Mouse (Mus musculus) CH12.LX (cell line): Measurements from ENCODE around the gene Cryzl1.

Experiments used
- CHD1 ChIP-seq: IDR thresholded peaks from 2 replicates; pipeline ENCODE4 v1.6.1; 2012; ENCODE audit warnings: low read depth, low read length, improper control_type of control experiment, inconsistent platforms
- CHD2 ChIP-seq: IDR thresholded peaks from 2 replicates; pipeline ENCODE4 v1.6.1; 2011; ENCODE audit warnings: low read length, improper control_type of control experiment
- EP300 ChIP-seq: IDR thresholded peaks from 2 replicates; pipeline ENCODE4 v1.6.1; 2011; ENCODE audit warnings: low read length, improper control_type of control experiment

DNA sequence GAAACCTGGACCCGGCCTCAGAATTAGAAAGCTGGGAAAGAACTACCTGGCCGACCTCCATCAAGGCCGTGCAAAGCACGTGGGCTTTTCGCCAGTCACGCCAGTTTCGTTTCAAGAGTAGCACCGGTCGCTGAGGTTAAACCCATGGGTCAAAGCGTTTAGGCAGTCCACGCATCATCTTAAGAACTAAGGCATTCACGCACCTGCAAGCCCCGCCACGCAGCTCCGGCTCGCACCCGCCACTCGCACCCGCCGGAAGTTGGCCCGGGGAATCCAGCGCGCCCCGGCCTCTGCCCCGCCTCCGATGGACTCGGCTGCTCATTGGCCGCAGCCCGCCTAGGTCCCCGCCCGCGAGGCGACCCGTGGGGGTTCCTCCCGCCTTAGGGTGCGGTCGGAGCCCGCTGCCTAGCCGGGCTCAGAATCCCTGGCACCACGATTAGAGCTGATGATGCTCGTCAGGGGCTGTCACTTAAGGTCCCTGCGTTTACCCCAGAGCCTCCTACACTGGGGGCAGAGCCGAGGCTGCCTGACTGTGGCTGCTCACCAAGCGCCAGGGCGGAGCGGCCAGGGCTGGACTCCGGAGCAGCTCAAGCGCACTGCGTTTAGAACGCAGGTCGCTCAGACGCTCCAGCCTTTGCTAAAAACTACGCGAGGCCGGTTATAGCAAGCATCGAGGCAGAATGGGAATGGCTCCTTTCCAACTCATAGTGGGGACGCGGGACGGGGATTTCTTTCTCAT, 81.9 kb downstream of the Cryzl1 start, which contains the start of gene Gart:
- TF ChIP-seq CHD1 = peak; percentile 83; the same call in 1 of the 2 replicates
- no peak; the same call in none of the 2 replicates for TF ChIP-seq EP300
- peak; percentile 8 for TF ChIP-seq CHD2
